Mouse (Mus musculus) large intestine, adult 2 months (tissue): Measurements from ENCODE around the gene P3h1. TPM values are rescaled to one million over a fixed set of nuclear protein-coding genes. Genes with fewer than 3 reads are reported as not detected.

Experiments used
- polyA plus RNA-seq: library from polyadenylated mRNA; depleted of rRNA; stranded (reverse); fragments of >200 nt; gene quantifications from 2 replicates; pipeline ENCODE4 v1.2.3, GENCODE M21; 2012; rRNA removed

The P3h1 gene
- polyA plus RNA-seq, 1 experiment: 5.6 TPM

Other genes with a start within 250 kb of the P3h1 start
- 21.0 and 22.4 TPM in 2 replicates for gene Slc2a1, start 124.2 kb upstream of the P3h1 start, polyA plus RNA-seq
- 5.4 and 12.8 TPM in 2 replicates for gene Zfp691, start 58.7 kb upstream of the P3h1 start, polyA plus RNA-seq
- 0.10 and 0.37 TPM in 2 replicates for gene Ermap, start 42.9 kb upstream of the P3h1 start, polyA plus RNA-seq
- gene Svbp, start 37.6 kb upstream of the P3h1 start, polyA plus RNA-seq: 23.6 and 35.1 TPM in 2 replicates
- 0.09 TPM in 1 of 2 replicates, not detected in the other for gene Tmem269, start 14.7 kb upstream of the P3h1 start, polyA plus RNA-seq
- 3.0 and 4.6 TPM in 2 replicates for gene AU022252, start 203 bp upstream of the P3h1 start, polyA plus RNA-seq
- gene Cldn19, start 22.5 kb downstream of the P3h1 start, polyA plus RNA-seq: not detected in 2 replicates
- gene Ybx1, start 61.7 kb downstream of the P3h1 start, polyA plus RNA-seq: 218 and 233 TPM in 2 replicates
- gene Ppih, start 87.6 kb downstream of the P3h1 start, polyA plus RNA-seq: 24.5 and 25.4 TPM in 2 replicates
- 0.11 and 0.14 TPM in 2 replicates for gene Ccdc30, start 182.6 kb downstream of the P3h1 start, polyA plus RNA-seq
- gene Ppcs, start 189.5 kb downstream of the P3h1 start, polyA plus RNA-seq: 16.4 and 25.5 TPM in 2 replicates
- 0.07 and 0.20 TPM in 2 replicates for gene Zmynd12, start 189.9 kb downstream of the P3h1 start, polyA plus RNA-seq